Mouse (Mus musculus) R1 (cell line): ENCODE results near the gene Kbtbd12.

Source experiments
- DNase-seq: peaks from one replicate; pipeline ENCODE4 v3.0.0-alpha.2; 2018; ENCODE audit warnings: low read depth, low spot score

The Kbtbd12 gene

DNA sequence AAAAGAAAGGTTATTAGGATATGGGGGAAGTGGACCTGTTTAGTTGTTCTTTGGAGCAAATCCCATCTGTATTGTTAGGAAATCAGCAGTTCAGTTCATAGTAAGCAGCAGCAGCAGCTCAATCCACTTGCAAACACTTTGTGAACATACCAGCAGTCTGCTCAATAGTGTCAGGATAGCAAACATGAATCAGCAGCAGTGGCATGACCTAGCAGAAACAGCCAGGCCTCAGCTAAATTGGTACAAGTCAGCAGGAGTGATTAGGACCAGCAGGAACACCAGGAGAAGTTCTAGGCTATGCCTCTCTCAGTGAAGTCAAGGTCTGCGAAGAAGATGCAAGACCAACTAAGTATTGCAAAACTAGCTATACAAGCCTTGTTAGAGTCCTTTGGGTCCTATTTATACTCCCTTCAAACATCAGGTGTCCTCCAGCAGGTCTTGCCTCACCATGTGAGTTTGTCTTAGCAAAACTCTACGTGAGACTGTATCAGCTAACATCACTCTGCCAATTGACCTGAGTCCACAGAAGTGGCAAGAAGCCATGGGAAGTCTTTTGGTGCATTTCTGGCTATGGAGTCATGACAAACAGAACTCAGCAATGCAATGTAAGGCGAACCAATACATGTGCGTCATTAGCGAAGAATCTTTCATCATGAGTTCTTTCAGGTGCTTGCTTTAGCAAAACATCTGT is at the start of gene Kbtbd12:
Kbtbd12 (minus strand) TSS at position 340 of the 691 bp plus-strand sequence.
- DNase-seq = no peak

- no peak for DNase-seq
Measured at GRCm38 (mm10) chr6:88683380-88684053, 45.8 kb upstream of the Kbtbd12 start.

DNA sequence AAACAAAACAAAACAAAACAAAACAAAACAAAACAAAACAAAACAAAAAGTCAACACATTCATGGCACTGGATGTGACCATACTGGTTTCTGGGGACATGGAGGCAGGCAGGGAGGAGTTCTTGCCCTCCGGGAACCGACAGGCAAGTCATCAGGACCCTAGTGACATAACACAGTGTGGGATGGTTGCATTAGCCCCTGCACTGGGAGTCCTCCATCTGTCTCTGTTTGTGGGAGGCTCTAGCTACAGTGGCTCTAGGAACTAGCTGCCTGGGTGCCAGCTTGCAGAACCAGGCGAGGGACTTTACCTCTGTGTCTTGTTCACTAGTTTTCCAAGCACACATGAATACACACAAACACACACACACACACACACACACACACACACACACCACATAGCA is 43.3 kb upstream of the Kbtbd12 start:
- no peak for DNase-seq

GRCm38 (mm10) chr6:88677738-88678137 is 40.0 kb upstream of the Kbtbd12 start:
- DNase-seq = no peak

- no peak for DNase-seq
Measured at GRCm38 (mm10) chr6:88676753-88677736, 39.3 kb upstream of the Kbtbd12 start.

GRCm38 (mm10) chr6:88675815-88676214 is 38.1 kb upstream of the Kbtbd12 start:
- no peak for DNase-seq

DNA sequence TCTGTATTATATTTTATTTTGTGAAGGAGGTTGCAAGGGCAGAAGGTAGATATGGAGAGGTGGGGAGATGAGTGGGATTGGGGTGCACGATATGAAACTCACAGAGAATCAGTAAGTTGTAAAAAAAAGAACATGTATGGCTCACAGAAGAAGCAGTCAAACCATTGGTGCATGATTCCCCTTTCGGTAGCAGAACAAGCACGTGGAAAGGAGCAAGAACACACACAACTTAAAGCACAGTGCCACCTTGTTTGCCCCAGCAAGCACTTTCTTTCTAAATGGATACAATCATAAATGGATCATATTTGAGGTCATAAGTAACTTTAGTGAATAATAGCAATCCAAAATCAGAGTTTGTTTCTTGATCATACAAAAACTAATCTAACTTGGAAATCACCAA is 24.5 kb upstream of the Kbtbd12 start:
- DNase-seq = no peak

GRCm38 (mm10) chr6:88661696-88662095 is 23.9 kb upstream of the Kbtbd12 start:
- no peak for DNase-seq

DNA sequence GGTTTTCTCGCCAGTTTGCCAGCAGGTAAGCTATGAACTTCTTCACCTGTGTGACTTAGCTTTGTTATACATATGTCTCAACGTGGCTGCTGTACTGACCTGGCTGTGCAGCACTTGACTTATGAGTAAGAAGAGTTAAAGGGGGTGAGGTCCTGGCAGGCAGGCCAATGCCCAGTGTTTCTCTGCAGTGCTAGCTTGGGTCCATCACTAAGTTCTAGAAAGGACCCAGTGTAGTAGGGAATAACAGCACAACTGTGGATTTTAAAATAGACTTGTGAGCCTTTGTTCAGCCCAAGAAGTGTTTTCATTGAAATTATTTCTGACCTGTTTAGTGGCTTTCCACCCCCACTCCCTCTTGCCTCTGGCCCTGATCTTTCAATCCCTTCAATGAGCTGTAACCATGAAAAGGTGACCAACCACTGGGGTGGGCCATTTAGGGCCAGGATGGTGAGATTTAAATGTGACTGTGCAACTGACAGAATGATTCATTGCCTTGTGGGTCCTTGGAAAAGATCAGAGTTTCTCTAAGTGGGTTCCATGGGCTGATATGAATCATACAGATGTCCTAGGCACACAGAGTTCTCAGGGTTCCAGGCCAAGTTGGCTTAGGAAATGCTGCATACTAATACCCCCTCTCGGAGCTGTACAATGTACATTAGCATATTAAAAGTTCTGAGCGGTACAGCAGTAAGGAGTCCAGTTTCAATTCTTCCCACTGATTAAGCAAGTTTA is 10.0 kb upstream of the Kbtbd12 start:
- DNase-seq = no peak

GRCm38 (mm10) chr6:88644786-88645185 is 7.0 kb upstream of the Kbtbd12 start:
- peak; percentile 61 for DNase-seq

GRCm38 (mm10) chr6:88641346-88641920 is 3.7 kb upstream of the Kbtbd12 start:
- no peak for DNase-seq

GRCm38 (mm10) chr6:88640331-88640730 is 2.6 kb upstream of the Kbtbd12 start:
- DNase-seq = no peak

GRCm38 (mm10) chr6:88639921-88640320 is 2.2 kb upstream of the Kbtbd12 start:
- DNase-seq = peak; percentile 28

DNA sequence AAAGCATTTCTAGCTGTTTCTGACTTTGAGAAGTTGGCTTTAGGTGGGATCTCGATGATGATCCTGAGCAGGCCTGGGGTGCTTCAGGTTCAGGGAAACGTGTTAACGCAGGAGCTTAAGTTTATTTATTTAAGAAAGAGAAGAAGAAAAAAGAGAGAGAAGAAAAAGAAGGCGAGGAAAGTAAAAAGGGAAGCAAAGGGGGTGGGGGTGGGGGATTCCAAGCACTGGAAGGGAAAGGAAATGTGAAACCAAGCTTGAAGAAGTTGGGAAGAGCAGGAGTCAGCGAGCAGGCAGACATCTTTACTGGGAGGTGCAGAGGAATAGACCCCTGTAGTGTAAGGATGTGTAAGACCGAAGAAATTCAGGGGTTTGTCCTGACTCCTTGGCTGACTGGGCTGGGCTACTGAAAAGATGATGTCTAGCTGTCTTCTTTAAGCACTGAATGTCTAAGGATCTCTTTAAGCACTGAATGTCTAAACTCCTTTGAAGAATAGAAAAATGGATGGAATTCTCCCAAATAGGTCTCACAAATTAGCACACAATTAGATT is 1.7 kb upstream of the Kbtbd12 start:
- DNase-seq = peak; percentile 29

DNA sequence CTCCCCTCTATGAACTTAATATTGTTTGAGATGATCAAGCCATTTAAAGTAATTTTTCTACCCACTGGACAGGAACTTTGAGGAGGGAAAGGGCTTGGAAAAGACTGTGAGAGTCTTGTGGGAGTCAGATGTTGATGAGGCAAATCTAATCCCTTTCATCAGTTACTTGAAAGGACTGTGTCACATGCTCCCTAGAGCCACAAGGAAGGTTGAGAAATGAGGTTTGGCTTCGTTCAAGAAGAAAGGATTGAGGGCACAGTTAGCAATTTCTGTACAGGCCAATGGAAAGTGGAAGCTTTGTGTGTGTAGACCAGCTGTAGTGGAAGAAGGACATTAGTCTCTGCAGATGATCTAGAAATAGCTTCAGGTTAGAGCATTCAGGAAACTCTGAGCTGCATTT is 1.2 kb upstream of the Kbtbd12 start:
- no peak for DNase-seq

DNA sequence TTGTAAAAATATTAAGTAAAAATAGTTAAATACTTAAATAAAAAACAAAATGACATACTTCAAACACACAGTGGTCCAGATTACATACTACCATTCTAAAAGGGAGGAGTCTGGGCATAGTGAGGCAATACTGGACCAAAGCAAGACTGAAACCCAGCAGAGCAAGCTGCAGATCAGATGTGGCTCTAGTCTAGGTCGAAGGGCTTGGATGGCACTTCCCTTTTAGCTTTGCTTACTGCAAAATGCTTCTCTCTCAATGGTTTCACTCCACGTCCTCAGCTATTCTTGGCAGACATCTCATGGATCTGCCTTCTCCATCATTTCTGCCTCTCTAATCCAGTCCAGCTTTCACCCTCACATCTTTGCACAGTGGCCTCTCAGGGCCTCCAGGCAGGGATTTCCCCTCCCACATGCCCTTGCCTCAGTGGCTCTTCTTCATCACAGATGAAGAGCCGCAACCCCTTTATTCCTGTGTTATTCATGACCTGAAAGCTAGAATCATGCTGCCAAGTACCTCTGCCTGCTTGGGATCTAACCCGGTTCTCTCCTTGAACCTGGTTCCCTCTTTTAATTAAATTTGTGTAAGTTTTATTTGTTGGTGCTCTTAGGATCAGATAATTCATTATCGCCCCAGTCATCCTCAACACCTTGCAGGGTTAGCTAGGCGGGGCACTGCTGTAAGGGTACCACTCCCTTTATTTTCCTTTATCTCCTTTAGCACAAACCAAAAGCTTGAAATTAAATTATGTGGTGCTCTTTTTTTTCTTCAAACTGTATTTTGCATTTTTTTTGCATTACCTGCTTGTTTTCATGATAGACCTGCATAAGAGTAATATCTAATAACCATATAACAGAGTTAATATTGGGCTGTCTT is 1.6 kb downstream of the Kbtbd12 start:
- no peak for DNase-seq

- no peak for DNase-seq
Measured at GRCm38 (mm10) chr6:88631293-88631692, 6.5 kb downstream of the Kbtbd12 start.

GRCm38 (mm10) chr6:88630560-88630959 is 7.2 kb downstream of the Kbtbd12 start:
- no peak for DNase-seq

- no peak for DNase-seq
Measured at GRCm38 (mm10) chr6:88629821-88630220, 7.9 kb downstream of the Kbtbd12 start.

- DNase-seq = peak; percentile 88
Measured at GRCm38 (mm10) chr6:88627317-88627811, 10.4 kb downstream of the Kbtbd12 start.
